Mouse (Mus musculus) heart, postnatal 25 days (tissue): ENCODE measurements around the gene Aox2. TPM values are rescaled to one million over a fixed set of nuclear protein-coding genes. Genes with fewer than 3 reads are reported as not detected.

Experiments
- DNase-seq: peaks from one replicate; pipeline ENCODE4 v3.0.0; 2022; ENCODE audit warnings: low spot score
- intact Hi-C: fragments of 180-260 bp; cut with DNase I; formaldehyde crosslinking; loops from one replicate; pipeline ENCODE4 v1.15.1; 2025
- total RNA-seq, 2 experiments: library from RNA; stranded (reverse); gene quantifications; 2 replicates each; pipeline ENCODE4 v1.2.3; 2021

The Aox2 gene
- total RNA-seq, 2 experiments from 2014 or later = not detected

- intact Hi-C loops = no loop called here
- peak; percentile 90 for DNase-seq
Observed at GRCm38 (mm10) chr1:58392652-58393283, 114.6 kb downstream of the Aox2 start, which contains the start of gene Bzw1. Bzw1 (plus strand) TSS chr1:58392898.

DNA sequence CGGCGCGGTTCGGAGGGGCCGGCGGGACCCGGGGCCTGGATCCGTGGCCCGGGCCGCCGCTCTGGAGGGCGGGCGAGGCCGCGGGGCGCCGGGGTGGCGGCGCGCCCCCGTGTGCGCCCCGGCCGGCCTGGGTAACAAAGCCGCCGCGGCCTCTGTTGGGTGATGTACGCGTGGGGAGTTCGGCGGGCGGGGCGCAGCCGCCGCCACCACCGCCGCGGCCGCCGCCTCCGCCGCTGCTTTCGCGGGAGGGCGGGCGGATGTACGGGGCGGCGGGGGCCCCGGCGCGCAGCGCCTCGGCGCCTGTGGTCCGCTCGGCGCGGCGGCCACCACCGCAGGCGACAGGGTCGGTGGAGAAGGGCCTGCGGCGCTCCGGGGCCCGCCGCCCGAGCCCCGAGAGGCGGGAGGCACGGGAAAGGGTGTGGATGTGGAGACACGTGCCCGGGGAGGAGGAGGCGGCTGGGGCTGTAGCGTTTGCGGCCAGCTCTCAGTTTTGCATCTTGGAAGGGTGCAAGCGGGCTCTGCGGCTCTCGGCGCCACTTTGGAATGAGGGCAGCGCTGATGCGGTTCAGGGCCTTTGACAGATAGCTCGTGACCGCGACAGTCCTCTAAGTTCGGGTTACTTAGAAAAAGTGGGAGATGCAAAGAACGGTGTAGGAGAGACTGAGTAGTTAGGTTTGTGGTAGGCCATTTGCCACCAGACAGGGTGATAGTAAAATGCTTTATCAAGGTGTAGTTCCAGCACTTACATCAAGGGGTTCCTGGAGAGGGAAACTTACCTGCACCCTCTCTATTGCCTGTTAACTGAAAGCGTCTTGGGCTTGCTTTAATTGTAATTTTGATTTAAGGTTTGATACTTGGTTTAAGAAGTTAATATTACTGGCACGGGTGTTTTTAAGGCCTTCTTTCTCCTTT, 115.4 kb downstream of the Aox2 start:
- intact Hi-C loops = no loop called here
- DNase-seq = peak; percentile 29

GRCm38 (mm10) chr1:58395341-58395740, 117.2 kb downstream of the Aox2 start:
- intact Hi-C loops = no loop called here
- no peak for DNase-seq

- intact Hi-C loops = loop anchor here (2.0 kb wide), 1 partner anchor 27 kb away; no protein-coding TSS in a partner anchor
- no peak for DNase-seq
Observed at GRCm38 (mm10) chr1:58396179-58396578, 118.1 kb downstream of the Aox2 start.

GRCm38 (mm10) chr1:58397731-58398130, 119.6 kb downstream of the Aox2 start:
- intact Hi-C loops = loop anchor here (2.0 kb wide), 1 partner anchor 25 kb away; no protein-coding TSS in a partner anchor
- DNase-seq = no peak

GRCm38 (mm10) chr1:58401396-58401795, 123.3 kb downstream of the Aox2 start:
- intact Hi-C loops = no loop called here
- no peak for DNase-seq

- DNase-seq = no peak
- intact Hi-C loops = no loop called here
Observed at GRCm38 (mm10) chr1:58403745-58404144, 125.6 kb downstream of the Aox2 start.

- no peak for DNase-seq
- intact Hi-C loops = no loop called here
Observed at GRCm38 (mm10) chr1:58407321-58407720, 129.2 kb downstream of the Aox2 start.

DNA sequence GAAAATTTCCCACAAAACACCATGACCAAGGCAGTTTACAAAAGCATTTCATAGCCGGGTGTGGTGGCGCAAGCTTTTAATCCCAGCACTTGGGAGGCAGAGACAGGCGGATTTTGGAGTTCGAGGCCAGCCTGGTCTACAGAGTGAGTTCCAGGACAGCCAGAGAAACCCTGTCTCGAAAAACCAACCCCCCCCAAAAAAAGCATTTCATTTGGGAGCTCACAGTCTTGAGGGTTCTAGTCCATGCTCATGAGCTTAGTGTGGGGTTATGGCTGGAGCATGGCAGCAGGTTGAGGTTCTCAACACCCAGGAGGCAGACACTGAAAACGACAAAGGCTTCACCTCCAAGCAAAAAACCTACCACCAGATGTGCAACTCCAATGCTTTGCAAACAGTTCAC, 130.0 kb downstream of the Aox2 start:
- no peak for DNase-seq
- intact Hi-C loops = no loop called here

GRCm38 (mm10) chr1:58409553-58410197, 131.5 kb downstream of the Aox2 start:
- intact Hi-C loops = no loop called here

DNA sequence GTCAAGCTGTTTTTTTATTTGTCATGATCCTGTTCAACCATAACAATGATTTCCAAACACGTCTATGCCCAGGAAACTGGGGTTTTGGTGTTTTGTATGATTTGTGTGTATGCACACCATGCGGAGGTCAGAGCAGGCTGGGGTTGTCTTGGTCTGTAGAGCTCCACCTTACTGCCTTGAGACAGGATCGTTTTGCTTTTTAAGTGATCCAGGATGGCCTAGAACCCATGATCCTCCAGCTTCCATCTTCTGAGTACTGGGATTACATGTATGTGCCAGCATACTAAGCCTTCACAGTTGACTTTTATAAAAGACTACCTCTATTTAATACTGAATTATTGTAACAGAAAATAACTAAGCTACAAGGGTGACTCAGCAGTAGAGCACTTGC, 132.1 kb downstream of the Aox2 start:
- DNase-seq = no peak

More at GRCm38 (mm10) chr1:58409553-58410197, 131.5 kb downstream of the Aox2 start:
- no peak for DNase-seq

DNA sequence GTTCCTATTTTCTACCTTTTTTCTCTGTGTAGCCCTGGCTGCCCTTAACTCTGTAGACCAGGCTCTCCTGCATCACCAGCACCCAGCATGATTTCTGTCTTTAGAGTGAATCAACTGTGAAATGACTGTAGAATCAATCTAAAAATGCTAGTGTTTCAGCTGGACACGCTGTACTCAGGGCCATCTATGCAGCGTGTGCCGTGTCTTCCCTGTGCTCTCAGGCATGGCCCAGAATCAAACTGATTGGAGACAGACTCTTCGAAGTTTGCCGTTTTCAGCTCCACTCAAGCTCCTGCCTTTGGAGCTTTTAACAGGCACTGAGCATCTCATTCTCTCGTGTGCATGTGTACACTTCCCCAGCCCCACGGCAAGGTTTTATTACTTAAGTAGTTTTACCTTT, 132.7 kb downstream of the Aox2 start:
- intact Hi-C loops = no loop called here
- DNase-seq = no peak

More for the DNA sequence above, 132.1 kb downstream of the Aox2 start:
- intact Hi-C loops = no loop called here

- intact Hi-C loops = no loop called here
- no peak for DNase-seq
Observed at GRCm38 (mm10) chr1:58415442-58415841, 137.3 kb downstream of the Aox2 start.

DNA sequence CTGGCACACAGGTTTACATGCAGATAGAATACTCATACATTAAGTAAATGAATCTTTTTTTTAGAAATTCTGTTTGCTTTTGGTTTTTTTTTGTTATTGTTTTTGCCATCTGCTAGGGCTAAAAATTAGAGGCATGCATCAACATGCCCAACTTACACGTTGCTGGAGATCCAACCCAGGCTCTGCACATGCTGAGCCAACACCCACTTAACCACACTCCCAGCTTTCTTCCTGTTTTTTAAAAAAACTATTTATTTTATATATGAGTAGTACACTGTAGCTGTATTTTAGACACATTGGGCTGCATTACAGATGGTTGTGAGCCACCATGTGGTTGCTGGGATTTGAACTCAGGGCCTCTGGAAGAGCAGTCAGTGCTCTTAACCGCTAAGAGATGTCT, 137.9 kb downstream of the Aox2 start:
- intact Hi-C loops = no loop called here
- DNase-seq = no peak

GRCm38 (mm10) chr1:58420032-58420431, 141.9 kb downstream of the Aox2 start:
- intact Hi-C loops = no loop called here
- no peak for DNase-seq

DNA sequence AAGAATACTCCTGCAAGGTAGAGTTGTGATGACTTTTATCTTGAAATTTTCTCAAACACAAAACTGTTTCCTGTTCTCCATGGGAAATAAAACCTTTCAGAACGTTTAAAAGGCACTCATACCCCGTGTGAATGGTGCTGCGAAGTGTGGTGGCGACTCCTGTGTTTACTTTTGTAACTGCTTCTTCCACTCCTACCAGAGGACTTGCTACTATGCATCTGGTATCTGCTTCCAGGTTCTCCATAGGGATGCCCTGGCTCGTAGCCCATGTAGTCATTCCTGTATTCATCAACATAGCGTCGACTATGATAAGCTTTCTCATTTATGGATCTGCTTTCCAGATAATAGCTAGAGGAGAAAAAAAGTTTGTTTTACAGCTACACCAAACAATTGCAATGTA, 142.8 kb downstream of the Aox2 start:
- no peak for DNase-seq
- intact Hi-C loops = no loop called here

- intact Hi-C loops = loop anchor here (2.0 kb wide), 1 partner anchor 26 kb away; no protein-coding TSS in a partner anchor
- no peak for DNase-seq
Observed at GRCm38 (mm10) chr1:58422879-58423278, 144.8 kb downstream of the Aox2 start.

DNA sequence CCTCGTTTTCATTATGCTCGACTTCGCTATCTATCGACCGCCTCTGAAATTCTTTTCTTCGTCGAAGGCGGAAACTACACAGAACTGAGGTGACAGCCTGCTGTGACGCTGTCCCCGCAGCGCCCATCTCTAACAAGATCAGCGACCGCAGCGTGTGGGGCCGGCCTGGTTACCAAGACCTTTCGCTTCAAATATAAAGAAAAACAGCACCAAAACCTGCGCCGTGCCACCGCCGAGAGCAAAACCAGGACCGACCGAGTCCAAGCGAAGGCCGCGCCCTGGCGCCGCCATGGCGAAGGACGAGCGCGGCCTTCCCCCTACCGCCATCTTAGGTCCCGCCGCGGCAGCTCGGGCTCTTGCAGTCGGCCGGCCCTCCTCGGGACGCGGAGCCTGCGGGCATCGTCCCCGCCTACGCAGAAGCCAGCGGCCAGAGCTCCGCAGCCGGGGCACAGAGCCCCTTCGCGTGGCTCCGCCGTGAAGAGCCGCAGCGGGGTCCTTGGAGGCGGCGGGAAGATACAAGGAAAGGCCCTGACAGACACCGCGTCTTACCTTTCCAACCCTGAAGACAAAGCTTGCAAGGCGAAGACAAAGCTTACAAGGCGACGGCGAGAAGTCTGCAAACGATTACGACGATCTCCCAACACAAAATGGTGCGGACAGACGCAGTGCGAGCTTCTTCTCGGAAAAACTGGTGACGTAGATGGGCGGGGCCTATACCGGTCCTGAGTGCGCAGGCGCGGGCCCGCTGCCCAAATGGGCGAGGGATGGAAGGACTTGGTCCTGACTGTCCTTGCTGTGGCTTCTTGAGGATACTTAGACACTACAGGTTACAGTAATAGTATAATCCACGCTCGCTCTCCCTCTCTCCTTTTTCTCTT, 145.5 kb downstream of the Aox2 start, which contains the start of gene Clk1:
Gene Clk1, minus strand, starts transcription at position 696 of the 878 bp plus-strand sequence.
- DNase-seq = peak; percentile 97
- intact Hi-C loops = loop anchor here (2.0 kb wide), 1 partner anchor 27 kb away; no protein-coding TSS in a partner anchor

- no peak for DNase-seq
- intact Hi-C loops = no loop called here
Observed at GRCm38 (mm10) chr1:58424551-58424950, 146.4 kb downstream of the Aox2 start.
